Mouse (Mus musculus) E14TG2a.4 (cell line): ENCODE measurements around the gene C87499.

ENCODE experiments used
- CTCF ChIP-seq: conservative IDR thresholded peaks from 2 replicates; pipeline ENCODE4 v1.5.1; 2014; ENCODE audit warnings: low read length
- NANOG ChIP-seq: IDR thresholded peaks from 2 replicates; pipeline ENCODE4 v1.6.1; 2014; ENCODE audit warnings: borderline replicate concordance, low read length, mixed read lengths

DNA sequence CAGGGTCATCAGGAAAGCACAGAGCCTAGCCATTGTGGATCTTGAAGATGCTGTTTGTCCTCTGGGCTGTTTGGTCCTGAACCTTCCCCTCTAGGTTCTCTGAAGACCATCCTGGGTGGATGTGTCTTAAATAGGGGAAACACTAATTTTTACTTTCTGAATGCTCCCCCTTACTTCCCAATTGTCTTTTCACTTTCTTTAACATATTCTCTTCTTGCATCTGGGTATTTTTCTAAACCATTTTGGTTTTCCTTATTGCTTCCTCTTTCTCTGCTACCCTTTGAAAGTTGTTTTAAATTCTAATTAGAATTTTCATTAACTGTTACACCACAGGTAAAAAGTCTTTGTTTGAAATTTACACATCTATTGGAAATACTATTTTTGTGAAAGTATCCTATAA lies 30.9 kb downstream of the C87499 start, which contains the start of gene Ifna12:
- TF ChIP-seq CTCF (no peak), NANOG (no peak)
